Mouse (Mus musculus) G1E (cell line): ENCODE measurements around the gene Gdf9.

Experiments used
- CTCF ChIP-seq: IDR thresholded peaks from 2 replicates; pipeline ENCODE4 v1.5.1; 2012; ENCODE audit warnings: low read depth, low read length, inconsistent platforms, mixed read lengths
- GATA1 ChIP-seq: IDR thresholded peaks from 2 replicates; pipeline ENCODE4 v1.6.1; 2012; ENCODE audit warnings: borderline replicate concordance, low read length, inconsistent platforms, mixed read lengths
- GATA2 ChIP-seq: IDR thresholded peaks from 2 replicates; pipeline ENCODE4 v1.6.1; 2012; ENCODE audit warnings: low read depth, low read length, inconsistent platforms, borderline replicate concordance
- POLR2AphosphoS5 ChIP-seq: IDR thresholded peaks from 2 replicates; pipeline ENCODE4 v1.6.1; 2012; ENCODE audit warnings: low read depth, low read length, inconsistent platforms; ENCODE audit not compliant: insufficient replicate concordance
- TAL1 ChIP-seq: conservative IDR thresholded peaks from 2 replicates; pipeline ENCODE4 v1.6.1; 2012; ENCODE audit warnings: low read depth, low read length, inconsistent platforms, mixed read lengths

- TF ChIP-seq CTCF (no peak), GATA1 (no peak), GATA2 (no peak), POLR2AphosphoS5 (no peak), TAL1 (no peak)
These were observed 48.5 kb downstream of the Gdf9 start for GRCm38 (mm10) chr11:53479171-53479782.
